Mouse (Mus musculus): Measurements from ENCODE around the gene Cped1. TPM values are rescaled to one million over a fixed set of nuclear protein-coding genes. Genes with fewer than 3 reads are reported as not detected.

The Cped1 gene
- polyA plus RNA-seq, 1 experiment from 2014 or later: 3.0 TPM

DNA sequence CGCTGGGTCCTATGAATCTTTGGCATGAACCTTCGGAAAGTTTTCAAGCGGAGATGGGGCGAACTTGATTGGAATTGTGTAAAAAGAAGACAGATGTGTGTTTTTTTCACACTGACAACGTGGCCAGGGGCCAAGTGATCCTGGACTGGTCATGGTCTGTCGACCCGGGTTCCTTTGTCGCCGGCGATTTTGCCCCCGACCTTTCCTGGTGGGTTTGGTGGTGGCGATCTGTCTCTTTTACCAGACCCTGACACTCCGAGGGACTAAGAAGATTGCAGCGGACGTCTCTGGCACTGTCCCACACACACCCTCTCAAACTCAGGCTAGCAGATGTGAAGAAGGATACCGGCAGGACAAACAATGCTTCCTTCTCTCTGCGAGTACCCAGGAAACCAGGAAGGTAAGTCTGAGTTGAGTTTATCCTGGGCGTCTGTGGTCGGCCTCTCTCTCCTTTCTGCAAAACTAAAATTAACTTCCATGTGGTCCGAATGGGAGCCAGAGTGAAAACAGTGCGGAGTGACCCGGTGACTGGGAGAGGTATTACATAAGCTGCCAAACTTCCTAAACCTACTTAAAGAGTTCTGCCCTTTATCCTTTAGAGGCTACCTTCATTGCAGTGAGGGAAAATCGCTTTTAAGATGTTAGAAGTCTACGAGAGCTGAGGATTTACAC is 1.1 kb downstream of the Cped1 start:
- peak overlapping the region; percentile 85 for H3K4me2 ChIP-seq
- peak overlapping the region; percentile 44 for H3K4me3 ChIP-seq
- no peak overlapping the region for H3K27ac ChIP-seq
- no peak for ATAC-seq
- H3K4me1 ChIP-seq: peaks cover 17% of the 10 kb centered on the region
- peak overlapping the region; percentile 56; the same call in 1 of the 2 replicates for H3K9ac ChIP-seq
- H3K9me3 ChIP-seq (replicated peaks): no peaks in the 10 kb centered on the region
- WGBS: 9% methylated on average over 24 of the region's 24 CpGs
- no peaks in the 10 kb centered on the region for H3K36me3 ChIP-seq (ENCODE audit: poor library complexity, severe bottlenecking)
- H3K27me3 ChIP-seq: peaks cover 34% of the 10 kb centered on the region

GRCm38 (mm10) chr6:21987554-21987953 is 1.8 kb downstream of the Cped1 start:
- Histone ChIP-seq H3K9ac (no peak overlapping the region), H3K27me3 (peaks cover 34% of the 10 kb centered on the region), H3K27ac (no peak overlapping the region), H3K9me3 (replicated peaks) (no peaks in the 10 kb centered on the region), H3K4me1 (peaks cover 17% of the 10 kb centered on the region), H3K4me2 (no peak overlapping the region), H3K4me3 (no peak overlapping the region), H3K36me3 (ENCODE audit: poor library complexity, severe bottlenecking) (no peaks in the 10 kb centered on the region)
- WGBS: 87% methylated on average over 2 of the region's 2 CpGs
- ATAC-seq: no peak

DNA sequence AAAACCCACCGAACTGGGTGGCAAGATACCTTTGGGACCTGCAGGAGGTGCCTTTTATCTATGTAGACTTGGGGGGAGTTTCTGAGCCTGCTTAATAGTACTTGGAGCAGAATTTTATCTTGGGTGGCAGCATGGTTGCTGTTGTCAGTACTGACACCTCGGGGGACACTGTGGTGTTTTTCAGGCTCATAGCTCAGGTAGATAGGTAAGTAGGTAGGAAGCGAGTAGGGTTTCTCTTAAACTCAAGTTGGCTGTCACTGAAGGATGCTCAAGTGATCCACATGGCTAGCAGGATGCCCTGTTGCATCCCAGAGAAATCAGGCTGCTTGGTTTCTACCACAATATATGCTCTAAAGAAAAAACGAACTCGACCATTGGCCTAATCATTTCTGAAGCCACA is 2.6 kb downstream of the Cped1 start:
- ATAC-seq: no peak
- WGBS: 88% methylated on average over 5 of the region's 5 CpGs
- no peak overlapping the region for H3K4me2 ChIP-seq
- no peak overlapping the region for H3K27ac ChIP-seq
- H3K36me3 ChIP-seq (ENCODE audit: poor library complexity, severe bottlenecking): no peaks in the 10 kb centered on the region
- peaks cover 17% of the 10 kb centered on the region for H3K4me1 ChIP-seq
- no peak overlapping the region for H3K9ac ChIP-seq
- no peak overlapping the region for H3K4me3 ChIP-seq
- H3K27me3 ChIP-seq: peaks cover 34% of the 10 kb centered on the region
- no peaks in the 10 kb centered on the region for H3K9me3 ChIP-seq (replicated peaks)

- peaks cover 34% of the 10 kb centered on the region for H3K27me3 ChIP-seq
- H3K9ac ChIP-seq: no peak overlapping the region
- H3K36me3 ChIP-seq (ENCODE audit: poor library complexity, severe bottlenecking): no peaks in the 10 kb centered on the region
- no peak overlapping the region for H3K4me2 ChIP-seq
- 89% methylated on average over 4 of the region's 4 CpGs for WGBS
- H3K27ac ChIP-seq: no peak overlapping the region
- H3K4me3 ChIP-seq: no peak overlapping the region
- H3K9me3 ChIP-seq (replicated peaks): no peaks in the 10 kb centered on the region
- no peak for ATAC-seq
- H3K4me1 ChIP-seq: peaks cover 17% of the 10 kb centered on the region
Observed at GRCm38 (mm10) chr6:21989081-21989480, 3.4 kb downstream of the Cped1 start.

- Histone ChIP-seq H3K4me2 (no peak overlapping the region), H3K4me3 (no peak overlapping the region), H3K4me1 (peaks cover 14% of the 10 kb centered on the region), H3K9ac (no peak overlapping the region), H3K9me3 (replicated peaks) (no peaks in the 10 kb centered on the region), H3K27ac (no peak overlapping the region), H3K27me3 (peaks cover 30% of the 10 kb centered on the region), H3K36me3 (ENCODE audit: poor library complexity, severe bottlenecking) (no peaks in the 10 kb centered on the region)
- 82% methylated on average over 9 of the region's 9 CpGs for WGBS
- ATAC-seq: no peak
Observed at GRCm38 (mm10) chr6:21990181-21991135, 4.7 kb downstream of the Cped1 start.

GRCm38 (mm10) chr6:21991151-21991550 is 5.4 kb downstream of the Cped1 start:
- Histone ChIP-seq H3K9ac (no peak overlapping the region), H3K4me1 (peaks cover 8% of the 10 kb centered on the region), H3K27me3 (peaks cover 23% of the 10 kb centered on the region), H3K36me3 (ENCODE audit: poor library complexity, severe bottlenecking) (no peaks in the 10 kb centered on the region), H3K27ac (no peak overlapping the region), H3K9me3 (replicated peaks) (no peaks in the 10 kb centered on the region), H3K4me2 (no peak overlapping the region), H3K4me3 (no peak overlapping the region)
- ATAC-seq: no peak
- WGBS: 88% methylated on average over 4 of the region's 4 CpGs

- H3K4me2 ChIP-seq: no peak overlapping the region
- H3K4me1 ChIP-seq: no peaks in the 10 kb centered on the region
- no peak for ATAC-seq
- H3K27me3 ChIP-seq: peaks cover 6% of the 10 kb centered on the region; the same call in 1 of the 2 replicates
- no peaks in the 10 kb centered on the region for H3K9me3 ChIP-seq (replicated peaks)
- no peak overlapping the region for H3K4me3 ChIP-seq
- WGBS: 89% methylated on average over 2 of the region's 2 CpGs
- H3K36me3 ChIP-seq (ENCODE audit: poor library complexity, severe bottlenecking): no peaks in the 10 kb centered on the region
- no peak overlapping the region for H3K27ac ChIP-seq
- no peak overlapping the region for H3K9ac ChIP-seq
Observed at GRCm38 (mm10) chr6:21993070-21993469, 7.4 kb downstream of the Cped1 start.

DNA sequence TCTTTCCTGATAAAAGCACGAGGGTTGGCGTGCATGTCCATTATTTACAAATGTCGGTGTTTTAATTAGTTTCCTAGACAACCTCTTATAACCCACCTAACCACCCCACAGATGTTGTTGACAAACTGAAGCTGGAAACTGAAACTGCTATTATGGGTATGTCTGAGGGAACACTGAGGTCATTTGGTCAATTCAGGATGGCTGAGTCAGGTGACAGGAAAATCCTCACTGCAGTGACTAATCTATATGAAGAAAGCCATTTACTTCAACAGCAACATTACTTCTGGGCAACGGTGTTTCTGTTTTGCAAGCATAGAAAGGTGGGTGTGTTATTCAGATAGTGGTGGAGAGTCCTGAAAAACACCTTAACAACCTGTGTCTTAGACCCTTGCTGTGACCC is 12.4 kb downstream of the Cped1 start:
- no peak overlapping the region for H3K27ac ChIP-seq
- ATAC-seq: no peak
- no peak overlapping the region for H3K4me3 ChIP-seq
- H3K36me3 ChIP-seq (ENCODE audit: poor library complexity, severe bottlenecking): no peaks in the 10 kb centered on the region
- H3K9ac ChIP-seq: no peak overlapping the region
- no peak overlapping the region for H3K4me2 ChIP-seq
- H3K4me1 ChIP-seq: no peaks in the 10 kb centered on the region
- peaks cover 4% of the 10 kb centered on the region; the same call in 1 of the 2 replicates for H3K27me3 ChIP-seq
- H3K9me3 ChIP-seq (replicated peaks): no peaks in the 10 kb centered on the region
- 78% methylated on average over 4 of the region's 4 CpGs for WGBS

GRCm38 (mm10) chr6:21999025-21999424 is 13.3 kb downstream of the Cped1 start:
- 59% methylated on average over 11 of the region's 11 CpGs for WGBS
- Histone ChIP-seq H3K36me3 (ENCODE audit: poor library complexity, severe bottlenecking) (no peaks in the 10 kb centered on the region), H3K4me1 (no peaks in the 10 kb centered on the region), H3K27ac (no peak overlapping the region), H3K27me3 (peaks cover 4% of the 10 kb centered on the region; the same call in 1 of the 2 replicates), H3K9me3 (replicated peaks) (no peaks in the 10 kb centered on the region), H3K9ac (no peak overlapping the region), H3K4me3 (no peak overlapping the region), H3K4me2 (no peak overlapping the region)
- ATAC-seq: no peak

DNA sequence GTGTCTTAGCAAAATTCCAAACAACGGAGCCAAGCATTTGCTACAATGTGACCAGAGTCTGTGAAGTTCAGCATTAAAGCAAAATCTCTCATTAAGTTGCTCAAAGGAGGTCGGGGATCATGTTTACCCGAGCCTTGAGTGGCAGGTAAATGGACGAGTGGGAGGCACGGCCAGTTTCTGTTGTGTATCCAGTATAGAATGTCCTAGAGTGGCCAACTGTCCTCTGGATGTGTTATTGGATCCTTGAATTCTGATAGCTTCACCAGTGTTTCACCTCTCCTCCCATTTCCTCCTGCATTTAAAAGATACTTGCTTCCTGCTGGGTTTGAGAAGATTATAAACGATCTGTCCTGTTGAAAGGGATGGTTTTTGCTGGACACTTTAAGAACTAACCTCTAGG is 14.4 kb downstream of the Cped1 start:
- no peaks in the 10 kb centered on the region for H3K36me3 ChIP-seq (ENCODE audit: poor library complexity, severe bottlenecking)
- H3K9me3 ChIP-seq (replicated peaks): no peaks in the 10 kb centered on the region
- H3K27ac ChIP-seq: no peak overlapping the region
- no peak overlapping the region for H3K4me3 ChIP-seq
- no peaks in the 10 kb centered on the region for H3K4me1 ChIP-seq
- WGBS: 40% methylated on average over 6 of the region's 6 CpGs
- no peak overlapping the region for H3K9ac ChIP-seq
- no peak overlapping the region for H3K4me2 ChIP-seq
- no peak for ATAC-seq
- H3K27me3 ChIP-seq: peaks cover 4% of the 10 kb centered on the region; the same call in 1 of the 2 replicates

DNA sequence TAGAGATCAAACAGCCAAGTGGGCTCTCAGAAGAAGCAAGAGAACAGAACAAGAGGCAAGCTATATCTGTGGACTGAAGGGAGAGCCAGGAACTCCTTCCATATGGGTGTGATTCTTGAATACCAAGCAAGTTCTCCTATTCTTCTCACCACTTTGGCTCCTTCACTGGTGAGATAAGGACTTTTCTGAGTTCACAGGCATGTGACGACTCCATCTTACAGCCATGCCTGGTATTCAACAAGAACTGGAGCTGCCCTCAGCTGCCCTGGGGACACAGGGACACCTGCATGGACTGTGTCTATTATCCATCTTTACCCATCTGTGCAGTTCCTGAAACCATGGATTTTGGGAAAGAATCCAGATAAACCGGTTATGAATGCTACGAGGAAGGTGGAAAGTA is 15.2 kb downstream of the Cped1 start:
- Histone ChIP-seq H3K9ac (no peak overlapping the region), H3K27me3 (peaks cover 4% of the 10 kb centered on the region; the same call in 1 of the 2 replicates), H3K36me3 (ENCODE audit: poor library complexity, severe bottlenecking) (no peaks in the 10 kb centered on the region), H3K4me3 (no peak overlapping the region), H3K9me3 (replicated peaks) (no peaks in the 10 kb centered on the region), H3K27ac (no peak overlapping the region), H3K4me2 (no peak overlapping the region), H3K4me1 (no peaks in the 10 kb centered on the region)
- WGBS: 92% methylated on average over 3 of the region's 3 CpGs
- ATAC-seq: no peak

GRCm38 (mm10) chr6:22001284-22001916 is 15.7 kb downstream of the Cped1 start:
- Histone ChIP-seq H3K27ac (no peak overlapping the region), H3K9ac (no peak overlapping the region), H3K4me3 (no peak overlapping the region), H3K36me3 (ENCODE audit: poor library complexity, severe bottlenecking) (no peaks in the 10 kb centered on the region), H3K27me3 (peaks cover 4% of the 10 kb centered on the region; the same call in 1 of the 2 replicates), H3K9me3 (replicated peaks) (no peaks in the 10 kb centered on the region), H3K4me1 (no peaks in the 10 kb centered on the region), H3K4me2 (no peak overlapping the region)
- 94% methylated on average over 5 of the region's 5 CpGs for WGBS
- ATAC-seq: no peak
